Mouse (Mus musculus) adrenal gland (tissue): ENCODE measurements at regions not wholly inside any gene's neighbourhood (a gene's known extent, or its start where the extent isn't known, plus 50 kb on each side); places are given as distances from the start of the nearest gene placed in this dataset.

Source experiments
- intact Hi-C: fragments of 180-260 bp; cut with DNase I; formaldehyde crosslinking; loops from one replicate; pipeline ENCODE4 v1.15.1; 2025

GRCm38 (mm10) chr13:37468304-37469178 lies 123.5 kb downstream of the Ly86 start:
- intact Hi-C loops, result loop anchor here (10.0 kb wide), 1 partner anchor 356 kb away; no protein-coding TSS in a partner anchor

DNA sequence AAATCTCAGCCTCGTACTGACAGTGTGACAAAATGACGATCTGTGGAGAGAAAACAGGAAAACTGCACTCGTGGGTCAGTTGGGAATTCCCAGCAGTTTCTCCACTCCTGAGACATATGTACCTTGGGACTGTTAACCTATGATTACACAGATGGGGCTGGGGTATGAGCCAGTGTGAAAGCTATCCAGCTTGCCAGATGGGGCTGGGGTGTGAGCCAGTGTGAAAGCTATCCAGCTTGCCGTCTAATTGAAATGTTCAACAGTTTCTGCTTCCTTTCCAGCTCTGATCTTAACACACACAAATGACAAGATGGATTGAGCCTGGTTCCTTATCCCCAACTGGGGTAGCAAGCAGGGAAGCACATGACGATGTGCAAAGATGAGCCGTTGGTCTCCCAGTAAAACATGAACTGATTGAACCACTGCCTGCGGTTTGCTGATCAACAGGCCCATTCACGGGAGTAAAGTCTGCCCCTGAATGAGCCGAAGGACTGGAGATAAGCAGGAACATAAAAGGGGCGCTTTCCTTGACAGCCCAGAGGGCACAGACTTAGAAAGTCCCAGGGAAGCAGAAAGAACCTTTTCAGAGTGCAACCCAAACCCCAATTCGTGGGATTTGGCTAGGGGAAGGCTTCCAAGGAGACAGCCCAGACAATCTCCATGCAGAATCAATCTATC lies 125.4 kb downstream of the Ly86 start:
- intact Hi-C loops, result no loop called here

- intact Hi-C loops, result no loop called here
These were observed 128.4 kb downstream of the Ly86 start for GRCm38 (mm10) chr13:37473359-37473758.

DNA sequence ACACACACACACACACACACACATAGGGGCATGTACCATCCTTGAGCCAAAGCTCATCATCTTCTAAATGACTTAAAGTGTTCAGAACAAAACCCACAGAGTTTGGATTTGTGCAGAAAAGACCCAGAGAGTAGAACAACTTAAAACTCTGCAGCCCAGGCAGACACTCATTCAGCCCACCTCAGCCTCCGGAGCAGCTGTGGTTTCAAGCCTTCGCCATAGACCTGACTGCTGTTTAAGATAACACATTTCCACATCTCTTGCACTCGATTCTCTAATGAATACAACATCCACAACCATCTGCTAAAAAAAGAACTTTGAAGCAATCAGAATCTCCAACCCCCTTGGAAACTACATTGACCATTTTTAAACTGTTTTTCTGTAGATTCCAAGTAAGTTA lies 130.8 kb downstream of the Ly86 start:
- intact Hi-C loops, result no loop called here

DNA sequence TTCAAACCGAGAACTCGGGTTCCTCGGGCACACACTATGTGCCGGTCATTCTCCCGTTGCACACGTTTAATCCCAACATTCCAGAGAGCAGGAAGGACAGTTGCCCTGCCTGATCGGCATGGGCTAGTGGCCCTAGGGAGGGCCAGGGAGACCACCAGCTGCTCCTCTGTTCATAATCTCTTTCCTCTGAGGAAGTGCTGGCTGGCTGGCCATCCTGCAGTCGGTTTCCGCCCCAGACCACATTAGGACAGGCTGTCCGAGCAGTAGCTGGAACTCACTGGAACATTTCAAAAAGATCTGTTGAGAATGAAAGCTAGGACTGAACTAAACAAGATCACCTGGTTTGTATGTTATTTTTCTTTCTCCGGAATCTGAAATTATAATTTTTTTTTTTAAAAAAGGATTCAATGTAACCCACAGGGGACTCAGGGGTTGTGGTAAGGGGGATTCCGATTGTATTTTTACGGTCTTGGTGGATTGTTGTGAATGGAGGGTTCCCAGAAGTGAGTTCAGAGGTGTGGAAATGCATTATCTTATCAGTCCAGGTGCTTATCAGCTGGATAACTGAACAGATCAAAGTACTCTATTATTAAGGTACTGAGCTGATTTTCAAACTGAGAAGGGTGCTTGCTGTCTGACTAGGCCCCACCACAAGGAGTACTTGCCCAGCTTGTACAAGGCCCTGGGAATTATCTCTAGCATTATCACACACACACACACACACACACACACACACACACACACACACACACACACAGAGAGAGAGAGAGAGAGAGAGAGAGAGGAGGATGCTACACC lies 131.4 kb downstream of the Ly86 start:
- intact Hi-C loops, result no loop called here

DNA sequence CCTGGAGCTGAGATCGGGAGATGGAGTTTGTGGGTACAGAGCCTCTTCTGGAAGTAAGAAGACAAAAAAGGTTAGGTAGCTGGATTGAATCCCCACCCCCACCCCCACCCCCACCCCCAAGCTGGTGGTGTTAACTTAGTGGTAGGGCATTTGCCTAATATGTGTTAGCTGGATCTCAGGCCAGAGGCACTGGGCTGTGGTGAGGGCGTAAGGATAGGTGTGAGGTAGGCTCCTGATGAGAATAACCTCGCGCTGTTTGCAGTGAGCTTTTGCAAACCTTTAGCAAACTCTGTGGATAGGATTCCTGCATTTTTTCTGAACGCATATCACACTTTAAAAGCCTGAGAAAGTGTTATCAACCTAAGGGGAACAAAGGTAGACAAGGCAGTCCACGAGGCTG lies 132.3 kb downstream of the Ly86 start:
- intact Hi-C loops, result no loop called here

DNA sequence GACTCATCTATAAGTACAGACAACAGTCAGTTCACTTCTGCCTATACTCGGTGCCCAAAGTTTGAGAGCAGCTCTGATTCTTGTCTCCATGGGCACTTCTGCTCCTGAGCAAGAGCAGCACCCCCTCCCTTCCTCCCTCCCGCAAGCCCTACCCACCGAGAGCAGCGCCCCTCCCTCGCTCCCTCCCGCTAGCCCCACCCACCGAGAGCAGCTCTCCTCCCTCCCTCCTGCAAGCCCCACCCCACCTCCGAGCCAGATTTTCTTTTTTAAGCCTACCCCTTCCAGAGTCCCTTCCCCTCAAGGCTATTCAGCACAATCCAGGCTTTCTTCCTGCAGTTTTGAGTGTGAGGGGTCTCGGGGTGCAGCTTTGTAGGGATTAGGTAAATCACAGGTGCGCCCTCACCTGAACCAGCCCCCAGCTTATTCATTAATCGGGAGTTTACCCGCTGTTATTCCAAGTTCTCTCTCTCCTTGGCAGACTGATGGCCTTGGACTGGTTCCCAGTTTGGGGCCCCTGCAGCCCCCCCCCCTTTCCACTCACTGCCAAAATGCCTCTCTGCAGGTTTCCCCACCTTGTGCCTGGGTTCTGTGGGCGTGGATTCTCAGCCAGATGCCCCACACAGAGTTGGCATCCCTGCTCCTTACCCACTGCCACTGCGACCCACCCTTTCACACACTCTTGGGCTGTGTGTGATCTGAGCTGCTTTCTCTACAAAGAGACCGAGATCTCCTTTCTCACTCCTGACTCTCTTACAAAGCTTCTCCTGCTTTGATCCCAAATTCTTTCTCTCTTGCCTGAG lies 132.9 kb downstream of the Ly86 start:
- intact Hi-C loops, result no loop called here

DNA sequence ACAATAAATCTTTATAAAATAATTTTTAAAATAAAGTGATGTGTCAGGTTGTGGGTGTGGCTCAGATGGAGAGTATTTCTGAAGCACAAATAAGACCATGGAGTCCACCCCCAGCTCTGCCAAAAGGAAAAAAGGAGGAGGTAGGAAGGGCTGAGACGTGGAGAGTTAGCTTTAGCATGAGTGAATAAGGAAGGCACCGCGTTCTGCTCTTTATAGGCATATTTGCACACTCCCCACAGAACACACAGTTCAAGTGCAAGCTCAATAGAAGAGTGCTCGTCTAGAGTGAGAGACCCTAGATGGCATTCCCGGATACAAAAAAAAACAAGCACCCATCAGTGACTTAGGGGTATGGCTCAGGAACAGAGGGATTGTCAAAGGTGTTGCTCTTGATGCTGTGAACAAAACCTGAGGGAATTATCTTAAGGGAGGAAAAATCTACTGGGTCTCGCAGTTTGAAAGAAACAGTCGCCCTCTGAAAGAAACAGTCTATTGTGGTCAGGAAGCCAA lies 134.2 kb downstream of the Ly86 start:
- intact Hi-C loops, result no loop called here

- intact Hi-C loops, result loop anchor here (5.0 kb wide), 1 partner anchor 46 kb away; no protein-coding TSS in a partner anchor
These were observed 136.5 kb downstream of the Ly86 start for GRCm38 (mm10) chr13:37481514-37481913.

- intact Hi-C loops, result loop anchor here (5.0 kb wide), 1 partner anchor 45 kb away; no protein-coding TSS in a partner anchor
These were observed 137.0 kb downstream of the Ly86 start for GRCm38 (mm10) chr13:37482038-37482437.

- intact Hi-C loops, result loop anchor here (5.0 kb wide), 1 partner anchor 45 kb away; no protein-coding TSS in a partner anchor
These were observed 137.6 kb downstream of the Ly86 start for GRCm38 (mm10) chr13:37482589-37482988.

DNA sequence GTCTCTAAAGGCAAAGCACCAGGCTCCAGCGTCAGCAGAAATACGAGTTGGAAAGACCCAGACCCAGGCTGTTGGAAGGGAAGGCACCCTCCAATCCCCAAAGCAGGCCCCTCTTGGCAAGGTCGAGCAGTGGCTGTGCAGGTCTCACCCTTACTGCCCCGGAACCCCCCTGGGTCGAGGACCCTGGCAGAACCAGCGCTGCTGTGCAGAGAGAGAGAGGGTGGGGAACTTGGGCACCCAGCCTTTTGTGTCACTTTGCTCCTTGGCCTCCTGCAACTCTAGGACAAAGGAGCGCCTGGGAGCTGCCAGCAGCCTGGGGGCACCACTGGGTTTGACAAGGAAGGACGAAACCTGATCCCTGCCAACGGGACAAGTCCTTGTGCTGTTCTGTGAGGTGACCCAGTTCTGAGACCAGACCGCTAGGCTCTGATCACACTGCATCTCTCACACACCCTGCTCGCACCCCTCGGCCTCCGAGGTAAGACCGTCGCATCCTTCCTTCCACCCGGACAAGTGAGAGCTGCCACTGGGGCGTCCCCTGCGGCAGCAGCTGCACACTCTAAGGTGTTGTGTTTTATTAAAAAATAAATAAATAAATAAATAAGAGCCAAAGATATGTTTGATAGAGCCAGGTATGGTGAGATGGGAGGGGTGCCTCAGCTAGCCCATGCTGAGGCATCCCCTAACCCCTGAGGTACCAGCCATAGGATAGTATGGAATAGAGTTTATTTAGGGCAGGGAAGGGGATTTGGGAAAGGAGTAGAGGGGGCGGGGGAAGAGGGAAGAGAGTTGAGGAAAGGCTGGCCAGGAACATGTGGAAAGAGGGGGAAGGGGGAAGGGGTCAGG lies 138.2 kb downstream of the Ly86 start:
- intact Hi-C loops, result loop anchor here (5.0 kb wide), 1 partner anchor 44 kb away; no protein-coding TSS in a partner anchor

DNA sequence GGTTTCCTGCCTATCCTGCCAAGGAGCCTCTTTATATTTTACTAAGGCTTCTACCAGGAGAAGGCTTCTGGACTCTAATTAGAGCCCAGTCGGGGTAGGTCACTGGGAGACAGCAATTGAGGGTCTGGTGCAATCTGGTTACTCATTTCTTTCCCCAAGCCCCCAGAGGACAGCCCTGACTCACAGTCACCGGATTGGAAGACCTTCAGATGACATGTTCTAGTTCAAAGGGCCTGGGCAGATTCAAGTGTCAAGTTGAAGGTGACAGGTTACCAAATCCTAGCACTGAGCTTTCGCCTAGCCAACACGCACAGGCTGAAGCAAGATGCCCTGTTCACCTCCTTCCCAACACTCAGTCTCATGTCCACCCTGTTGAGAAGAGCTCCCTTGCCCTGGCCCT lies 139.6 kb downstream of the Ly86 start:
- intact Hi-C loops, result loop anchor here (2.0 to 5.0 kb wide), 2 partner anchors 26 to 43 kb away; no protein-coding TSS in a partner anchor

DNA sequence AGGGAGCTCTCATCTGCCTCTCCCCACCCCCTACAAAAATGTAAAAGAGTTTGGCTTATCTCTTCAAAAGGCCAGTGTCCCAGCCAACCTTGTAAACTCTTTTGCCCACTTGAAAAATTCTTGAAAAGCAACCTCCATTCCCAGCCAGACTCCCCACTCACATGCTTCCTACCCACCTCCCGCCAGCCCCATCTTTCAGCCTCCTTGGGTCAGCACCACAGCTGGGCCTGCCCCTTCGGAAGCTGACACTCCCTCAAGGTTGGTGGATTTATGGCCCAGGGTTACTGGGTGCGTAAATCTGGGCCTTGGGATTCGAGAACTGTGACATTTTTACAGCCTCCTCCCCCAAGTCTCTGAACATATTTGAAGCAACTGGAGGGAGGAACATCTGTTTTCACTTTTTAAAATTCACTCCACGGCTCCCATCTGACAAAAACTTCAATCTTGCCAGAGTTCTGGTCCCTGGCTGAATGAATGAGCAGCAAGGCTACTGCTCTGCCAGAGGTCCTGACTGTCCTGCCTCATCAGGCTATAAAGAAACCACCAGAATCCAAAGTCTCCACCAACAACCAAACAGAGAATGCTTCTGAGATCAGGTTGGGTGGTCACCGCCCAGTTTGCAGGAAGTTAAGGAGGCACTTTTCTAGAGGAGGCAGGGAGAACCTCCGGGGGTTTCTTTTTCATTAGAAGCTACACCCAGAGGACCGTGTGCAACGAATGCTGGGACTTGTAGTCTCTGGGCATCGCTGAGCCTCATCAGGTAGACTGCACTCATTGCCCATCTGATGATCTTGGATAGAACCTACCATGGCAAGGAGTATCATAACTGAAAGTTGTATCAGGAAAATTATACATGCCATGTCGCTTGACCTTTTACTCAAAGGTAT lies 147.3 kb downstream of the Ly86 start:
- intact Hi-C loops, result no loop called here

DNA sequence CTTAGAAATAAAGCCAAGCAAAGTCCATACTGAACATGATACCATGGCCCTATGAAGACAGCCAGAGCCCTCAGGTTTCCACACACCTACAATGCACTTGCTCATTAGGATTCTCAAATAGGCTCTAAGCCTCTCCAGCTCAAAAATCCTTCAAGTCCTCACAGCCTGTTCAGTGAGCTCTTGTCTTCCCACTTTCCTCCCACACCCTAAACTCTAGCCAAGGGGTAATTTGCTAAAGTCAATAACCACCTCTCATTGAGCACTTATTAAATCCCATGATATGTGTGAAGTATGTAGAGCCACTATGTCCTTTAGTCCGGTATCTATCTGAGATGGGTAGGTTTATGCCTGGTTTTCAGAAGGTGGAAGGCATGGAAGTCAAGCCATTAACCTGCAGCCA lies 148.3 kb downstream of the Ly86 start:
- intact Hi-C loops, result no loop called here

- intact Hi-C loops, result no loop called here
These were observed 150.4 kb downstream of the Ly86 start for GRCm38 (mm10) chr13:37495272-37495932.

- intact Hi-C loops, result no loop called here
These were observed 153.0 kb downstream of the Ly86 start for GRCm38 (mm10) chr13:37497986-37498385.
